Mouse (Mus musculus): ENCODE data around the gene Rxra. TPM values are rescaled to one million over a fixed set of nuclear protein-coding genes. Genes with fewer than 3 reads are reported as not detected.

Rxra gene
- total RNA-seq, 2 experiments from 2014 or later = 41.5 to 45.9 TPM

DNA sequence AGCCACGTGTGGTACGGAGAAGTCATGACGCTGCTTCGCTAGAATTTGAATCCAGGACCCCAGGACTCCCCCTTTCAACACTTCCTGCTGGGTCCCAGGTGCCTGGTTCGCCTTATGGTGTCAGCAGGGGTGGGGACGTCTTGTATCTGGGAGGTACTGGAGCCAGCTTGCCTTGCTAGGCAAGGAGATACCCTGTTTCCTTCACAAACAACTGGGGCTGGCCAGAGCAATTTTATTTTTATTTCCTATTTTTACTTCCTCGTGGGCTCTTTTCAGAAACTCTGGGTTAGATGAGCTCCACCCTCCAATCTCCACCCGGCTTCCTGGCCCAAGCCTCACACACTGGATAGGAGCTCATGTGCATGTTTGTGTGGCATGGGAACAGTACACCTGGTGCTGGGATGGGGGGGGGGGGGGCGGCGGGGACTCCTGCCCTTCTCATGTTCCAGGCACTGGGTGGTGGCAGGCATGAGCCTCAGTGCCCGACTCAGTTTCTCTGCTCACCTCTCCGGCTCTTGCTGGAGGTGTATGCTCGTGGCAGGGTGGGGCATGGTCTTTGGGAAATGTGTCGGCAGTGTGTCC lies 15.0 kb downstream of the Rxra start:
- no peak for DNase-seq (ENCODE audit: low spot score)
- intact Hi-C loops (cut with DNase I) = loop anchor here (5.0 kb wide), 2 partner anchors 41 to 56 kb away; no protein-coding TSS in a partner anchor

DNA sequence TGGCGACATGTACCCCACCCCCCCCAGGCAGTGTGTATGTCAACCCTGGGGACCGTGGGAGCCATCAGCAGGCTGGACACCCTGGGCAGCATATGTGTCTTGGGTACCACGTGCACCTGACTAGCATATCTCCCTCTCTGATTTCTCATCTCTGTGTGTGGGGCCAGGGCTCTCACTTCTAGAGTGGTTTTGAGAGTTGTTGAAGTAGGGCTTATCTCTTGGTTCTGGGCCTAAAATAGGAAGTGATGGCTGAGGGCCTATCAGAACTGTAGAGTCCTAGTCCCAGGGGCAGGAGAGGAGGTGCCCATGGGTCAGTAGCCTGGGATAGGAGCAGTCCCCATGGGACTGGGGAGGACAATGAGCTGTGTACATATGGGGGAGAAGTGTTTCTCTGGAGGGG lies 16.4 kb downstream of the Rxra start:
- intact Hi-C loops (cut with DNase I) = loop anchor here (5.0 kb wide), 2 partner anchors 40 to 55 kb away; no protein-coding TSS in a partner anchor
- no peak for DNase-seq (ENCODE audit: low spot score)

DNA sequence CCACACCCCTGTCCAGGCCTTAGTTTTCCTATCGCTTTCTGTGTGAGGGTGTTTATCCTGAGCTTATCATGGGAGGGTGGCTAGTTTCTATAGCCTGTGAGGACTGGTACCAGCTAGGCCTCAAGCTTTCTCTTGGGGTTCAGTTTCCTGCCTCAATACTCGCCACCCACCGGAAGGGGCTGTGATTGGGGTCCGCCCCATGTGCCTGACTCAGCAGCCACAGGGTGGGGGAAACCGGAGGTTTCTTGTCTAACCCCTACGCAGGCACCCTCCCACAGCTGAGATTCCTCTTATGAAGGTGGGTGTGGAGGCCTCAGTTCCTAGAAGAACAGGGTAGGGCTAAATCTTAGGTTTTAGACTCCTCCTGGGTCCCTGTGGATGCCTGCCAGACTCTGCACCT lies 17.4 kb downstream of the Rxra start:
- no peak for DNase-seq (ENCODE audit: low spot score)
- intact Hi-C loops (cut with DNase I) = loop anchor here (5.0 kb wide), 2 partner anchors 39 to 54 kb away; no protein-coding TSS in a partner anchor

DNA sequence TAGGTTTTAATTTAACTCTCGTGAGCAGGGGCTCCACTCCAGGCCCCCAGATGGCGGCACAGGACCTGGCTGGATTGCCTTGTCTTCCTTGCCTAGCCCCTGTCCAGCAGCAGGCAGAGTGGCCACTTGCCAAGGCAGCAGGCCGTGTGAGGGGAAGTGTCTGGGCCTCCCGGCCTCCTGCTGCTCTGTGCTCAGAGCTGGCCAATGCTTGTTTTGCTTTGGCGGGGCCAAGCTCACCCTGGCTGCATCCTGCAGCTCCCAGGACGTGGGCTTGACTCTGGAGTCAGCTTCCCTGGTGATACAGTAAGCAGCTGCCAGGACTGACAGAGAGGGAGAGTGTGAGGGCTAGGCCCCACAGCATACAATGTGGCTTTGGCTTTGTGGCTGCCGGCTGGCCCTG lies 23.3 kb downstream of the Rxra start:
- peak; percentile 89 for DNase-seq (ENCODE audit: low spot score)
- intact Hi-C loops (cut with DNase I) = loop anchor here (2.0 kb wide), 1 partner anchor 65 kb away; no protein-coding TSS in a partner anchor

DNA sequence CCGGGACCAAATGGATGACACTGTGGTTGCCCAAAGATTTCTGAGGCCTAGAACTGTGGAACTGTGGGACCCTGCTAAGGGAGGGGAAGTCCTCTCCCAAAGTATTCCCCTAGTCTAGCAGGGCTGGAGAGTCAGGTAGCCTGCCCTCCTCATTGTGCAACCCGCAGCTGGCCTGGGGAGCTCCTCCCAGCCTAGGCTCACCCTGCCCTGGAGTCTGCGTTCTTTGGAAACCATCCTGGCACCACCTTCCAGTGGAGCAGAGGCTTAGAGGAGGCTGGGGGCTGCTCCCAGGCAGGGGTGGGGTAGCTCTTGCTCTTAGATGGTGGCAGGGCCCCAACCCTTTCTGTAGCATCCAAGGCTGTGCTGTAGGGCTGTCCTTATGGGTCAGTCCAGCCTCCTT lies 26.0 kb downstream of the Rxra start:
- intact Hi-C loops (cut with DNase I) = no loop called here

DNA sequence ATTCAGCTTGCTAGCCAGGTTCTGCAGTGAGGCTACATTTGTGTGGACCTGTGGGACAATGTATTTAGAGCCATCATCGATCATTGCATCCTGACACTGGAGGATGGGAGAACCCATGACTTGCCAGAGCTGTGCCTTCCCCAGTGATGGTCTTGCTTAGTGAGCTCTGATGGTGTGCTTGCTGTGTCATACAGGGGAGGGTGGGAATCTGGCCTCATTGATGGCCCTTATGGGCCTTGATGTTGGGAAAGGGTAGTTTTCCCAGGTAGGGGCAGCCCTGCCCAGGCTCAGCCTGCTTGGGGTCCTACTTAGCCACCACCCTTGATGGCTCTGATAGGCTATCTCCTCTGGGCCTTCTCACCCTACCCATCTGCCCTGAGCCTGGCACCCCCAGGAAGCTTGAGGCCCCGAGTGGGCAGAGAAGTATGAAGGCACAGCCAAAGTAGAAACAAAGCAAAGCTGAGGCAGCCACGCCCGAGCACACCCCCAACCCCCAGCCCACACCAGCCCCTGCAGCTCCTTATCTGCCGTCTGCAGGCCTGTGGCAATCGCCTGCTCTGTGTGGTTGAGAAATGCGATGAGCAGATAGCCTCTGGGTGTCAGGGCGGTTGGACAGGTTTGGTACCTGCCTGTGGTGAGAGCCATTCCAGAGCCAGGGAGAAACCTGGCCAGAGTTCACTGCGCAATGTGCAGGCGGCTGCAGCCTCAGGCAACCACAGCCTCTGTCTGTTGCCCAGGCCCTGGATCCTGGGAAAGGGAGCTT lies 26.8 kb downstream of the Rxra start:
- DNase-seq (ENCODE audit: low spot score) = no peak
- intact Hi-C loops (cut with DNase I) = no loop called here

More for the DNA sequence above, 26.0 kb downstream of the Rxra start:
- no peak for DNase-seq (ENCODE audit: low spot score)

DNA sequence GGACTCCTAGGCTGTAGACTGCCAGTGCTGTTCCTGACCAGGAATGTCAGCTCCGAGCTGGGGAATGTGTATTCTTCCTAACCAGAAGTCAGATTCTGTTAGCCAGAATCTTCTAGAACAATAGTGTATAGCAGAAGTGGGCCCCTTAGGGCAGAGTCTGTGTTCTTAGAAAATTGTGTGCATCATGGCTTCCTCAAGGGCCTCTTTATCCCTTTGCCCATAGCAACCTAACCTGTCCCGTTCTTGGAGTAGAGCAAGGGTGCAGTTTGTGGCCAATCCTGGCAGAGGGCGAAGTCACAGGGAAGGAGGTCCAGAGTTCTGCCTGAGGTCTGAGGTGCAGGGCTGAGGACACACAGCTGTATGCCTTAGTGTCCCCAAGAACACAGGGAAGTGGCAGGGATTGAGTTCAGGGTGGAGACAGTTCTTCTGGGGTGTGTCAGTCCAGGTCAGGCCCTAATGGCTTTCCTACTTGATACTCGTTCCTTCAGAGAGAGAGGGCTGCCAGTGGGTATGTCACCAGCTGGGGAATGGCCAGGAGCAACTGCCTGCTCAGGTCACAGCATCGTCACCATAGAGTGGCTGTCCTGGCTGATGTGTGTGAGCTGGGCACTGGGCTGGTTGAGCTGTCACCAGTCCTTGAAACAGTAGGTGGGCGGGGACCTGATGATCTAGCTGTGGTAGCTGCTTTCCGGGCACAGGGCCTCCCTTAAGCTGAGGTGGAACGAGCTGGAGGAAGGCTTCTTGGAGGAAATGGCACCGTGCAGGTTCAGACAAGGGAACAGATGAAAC lies 27.8 kb downstream of the Rxra start:
- DNase-seq (ENCODE audit: low spot score) = no peak
- intact Hi-C loops (cut with DNase I) = no loop called here

DNA sequence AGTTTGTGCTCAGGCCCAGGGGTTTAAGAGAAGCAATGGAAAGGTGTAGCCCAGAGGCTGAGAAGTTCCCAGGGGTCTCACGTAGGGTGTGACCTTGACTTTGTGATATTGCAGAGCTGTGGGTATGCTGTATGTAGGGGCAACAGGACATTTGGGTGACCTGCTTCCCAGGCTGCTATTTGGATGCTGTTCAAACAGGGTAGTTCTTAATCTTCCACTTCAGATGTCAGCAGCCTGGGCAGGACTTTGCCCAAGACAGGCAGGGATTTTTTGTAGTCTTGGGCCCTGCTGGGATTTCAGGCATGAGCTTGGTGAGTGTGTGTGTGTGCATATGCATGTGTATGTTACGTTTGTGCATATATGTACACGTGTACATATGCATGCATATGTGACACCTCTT lies 28.4 kb downstream of the Rxra start:
- intact Hi-C loops (cut with DNase I) = no loop called here
- DNase-seq (ENCODE audit: low spot score) = no peak

DNA sequence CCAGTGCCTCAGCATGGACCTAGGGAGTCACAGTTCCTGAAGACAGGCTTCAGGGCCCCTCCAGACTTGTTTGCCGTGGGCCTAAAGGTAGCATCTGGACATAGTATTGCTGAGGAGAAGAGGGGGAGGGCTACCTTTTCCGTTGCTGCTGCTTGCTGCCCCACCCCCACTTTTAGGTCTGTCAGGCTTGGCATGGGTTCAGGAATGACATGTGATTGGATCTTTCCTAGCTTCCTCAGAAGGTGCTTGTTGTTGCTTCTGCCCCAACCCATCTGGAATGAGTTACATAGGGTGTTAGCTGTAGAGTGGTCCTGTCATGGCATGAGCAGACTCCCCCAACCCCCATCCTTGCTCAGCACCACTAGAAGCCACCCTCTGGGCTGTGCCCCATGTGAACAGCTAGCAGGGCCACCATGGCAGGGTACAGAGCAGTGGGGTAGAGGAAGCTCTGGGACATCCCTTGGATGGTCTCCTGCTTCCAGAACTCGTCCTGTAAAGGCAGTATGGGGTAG lies 34.7 kb downstream of the Rxra start:
- intact Hi-C loops (cut with DNase I) = no loop called here
- no peak for DNase-seq (ENCODE audit: low spot score)

DNA sequence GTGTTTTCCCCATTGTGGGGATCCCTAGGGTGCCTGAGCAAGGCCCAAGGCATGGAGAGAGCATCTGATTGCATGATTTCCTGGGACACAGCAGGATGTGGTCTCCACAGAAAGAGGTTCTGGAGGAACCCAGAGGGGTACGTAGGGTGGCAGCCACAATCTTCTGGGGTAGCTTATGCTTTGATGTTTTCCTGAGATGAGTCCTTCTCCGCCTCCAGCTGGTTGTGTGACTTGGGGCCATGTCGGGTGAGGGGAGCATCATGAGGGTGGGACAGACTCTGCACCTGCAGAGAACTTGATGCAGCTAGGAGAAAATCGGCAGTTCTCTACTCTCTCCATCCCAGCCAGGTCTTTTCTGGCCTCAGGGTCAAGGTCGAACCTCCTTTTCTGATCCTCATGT lies 36.4 kb downstream of the Rxra start:
- DNase-seq (ENCODE audit: low spot score) = no peak
- intact Hi-C loops (cut with DNase I) = no loop called here

DNA sequence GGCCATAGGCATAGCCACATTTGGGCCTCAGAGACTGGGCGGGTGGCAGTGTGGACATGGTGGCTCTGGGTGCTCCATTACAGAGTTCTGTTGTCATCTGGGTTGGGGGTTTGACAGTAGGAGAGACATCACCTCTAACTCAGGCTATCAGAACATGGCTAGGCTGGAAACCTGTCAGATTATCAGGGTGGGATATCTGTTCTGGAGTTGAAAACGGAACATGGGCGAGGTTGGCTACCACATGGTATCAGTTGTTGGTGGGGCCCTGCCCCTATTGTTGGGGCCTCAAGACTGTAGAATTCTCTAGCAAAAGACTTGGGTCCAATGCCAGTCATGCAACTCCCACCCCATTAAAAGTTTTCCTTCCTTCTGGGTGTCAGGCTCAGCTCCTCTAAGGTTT lies 37.1 kb downstream of the Rxra start:
- no peak for DNase-seq (ENCODE audit: low spot score)
- intact Hi-C loops (cut with DNase I) = no loop called here

DNA sequence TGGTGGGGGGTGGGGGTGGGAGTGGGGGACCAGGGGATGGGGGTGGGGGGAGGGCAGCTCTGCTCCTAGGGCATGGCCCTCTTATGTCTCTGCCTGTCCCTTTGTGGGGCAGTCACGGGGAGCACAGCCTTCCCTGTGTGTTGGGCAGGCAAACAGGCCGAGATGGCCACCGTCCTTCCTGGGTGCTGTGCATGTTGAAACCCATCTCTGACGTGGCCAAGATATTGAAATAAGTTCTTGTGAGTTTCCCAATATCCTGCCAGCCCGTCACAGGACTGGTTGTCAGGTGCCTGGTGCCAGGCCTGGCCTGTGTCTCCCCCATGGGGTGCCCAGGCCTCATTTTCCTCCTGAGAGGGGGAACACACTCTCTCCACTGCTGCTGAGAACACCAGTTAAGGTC lies 37.9 kb downstream of the Rxra start:
- intact Hi-C loops (cut with DNase I) = no loop called here
- DNase-seq (ENCODE audit: low spot score) = no peak

DNA sequence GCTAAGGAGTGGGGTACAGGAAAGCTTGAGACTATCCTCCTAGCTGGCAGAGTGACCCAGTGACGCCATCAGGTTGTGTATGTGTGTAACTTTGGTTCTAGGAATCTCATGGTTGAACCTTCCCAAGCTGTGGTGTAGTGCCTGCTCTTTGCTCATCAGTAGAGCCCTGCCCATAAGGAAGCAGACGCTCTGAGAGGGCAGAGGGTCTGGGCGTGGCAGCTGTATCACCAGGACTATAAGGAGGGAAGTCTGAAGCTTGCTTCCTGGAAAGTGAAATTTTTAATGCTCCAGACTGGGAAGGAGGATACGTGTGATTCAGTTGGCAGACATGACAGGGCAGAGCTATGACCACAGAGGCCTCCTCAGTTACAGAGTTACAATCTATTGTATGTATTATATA lies 39.0 kb downstream of the Rxra start:
- intact Hi-C loops (cut with DNase I) = no loop called here

DNA sequence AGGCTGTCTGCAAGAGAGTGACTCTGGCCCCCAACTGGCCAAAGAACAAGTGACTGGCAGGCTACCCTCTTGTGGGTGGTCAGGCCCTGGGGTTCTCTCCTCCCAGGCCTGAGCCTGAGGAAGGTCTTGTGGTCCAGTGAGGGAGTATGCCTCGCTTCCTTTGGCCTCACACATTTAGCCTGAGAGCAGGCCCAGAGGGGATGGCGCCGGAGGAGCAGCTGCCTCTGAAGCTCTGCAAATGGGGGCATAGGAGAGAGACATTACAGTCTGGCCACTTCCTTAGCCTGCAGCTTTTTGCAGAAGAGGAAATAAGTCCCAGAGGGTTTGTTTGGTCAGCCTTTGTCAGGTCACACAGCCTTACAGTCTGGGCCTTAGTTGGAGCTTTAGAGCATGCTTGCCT lies 40.1 kb downstream of the Rxra start:
- intact Hi-C loops (cut with DNase I) = no loop called here

More for the DNA sequence above, 39.0 kb downstream of the Rxra start:
- DNase-seq (ENCODE audit: low spot score) = no peak

DNA sequence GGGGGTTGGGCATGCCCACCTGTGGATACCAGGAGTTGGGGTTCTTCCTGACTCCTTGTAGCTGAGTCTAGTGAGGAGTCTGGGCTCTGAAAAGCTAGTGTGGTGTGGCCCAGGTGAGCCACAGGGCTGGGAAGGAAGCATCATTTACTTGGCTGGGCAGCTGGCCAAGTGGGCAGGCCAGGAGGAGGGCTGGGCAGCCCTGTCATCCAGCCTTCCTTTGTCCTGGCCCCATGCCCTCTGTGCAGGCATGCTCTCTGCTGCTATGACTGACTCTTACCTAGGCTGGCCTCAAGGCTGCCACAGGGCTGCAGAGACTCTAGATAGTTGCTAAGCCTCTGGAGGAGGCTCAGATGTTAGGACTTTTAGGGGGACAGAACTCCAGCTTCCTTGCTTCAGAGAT lies 42.0 kb downstream of the Rxra start:
- no peak for DNase-seq (ENCODE audit: low spot score)
- intact Hi-C loops (cut with DNase I) = no loop called here

More for the DNA sequence above, 40.1 kb downstream of the Rxra start:
- no peak for DNase-seq (ENCODE audit: low spot score)

DNA sequence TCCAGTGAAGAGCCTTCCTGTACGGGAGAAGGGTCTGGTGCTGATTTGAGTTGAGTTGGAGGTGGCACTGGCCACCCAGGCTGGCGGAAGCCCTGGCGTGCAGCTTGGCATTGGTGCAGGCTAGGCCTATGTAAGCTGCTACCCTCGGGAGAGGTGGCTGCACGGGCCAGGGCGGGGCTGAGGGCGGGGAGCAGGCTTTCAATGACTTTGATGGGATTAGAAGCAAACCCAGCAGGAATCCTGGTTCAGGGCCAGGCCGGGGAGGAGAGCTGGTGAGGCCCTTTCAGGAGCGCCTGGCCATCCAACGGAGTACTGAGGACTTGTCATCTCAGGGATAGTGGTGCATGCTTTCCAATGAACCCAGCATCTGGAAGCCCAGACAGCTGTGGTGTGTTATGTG lies 43.4 kb downstream of the Rxra start:
- no peak for DNase-seq (ENCODE audit: low spot score)
- intact Hi-C loops (cut with DNase I) = no loop called here

DNA sequence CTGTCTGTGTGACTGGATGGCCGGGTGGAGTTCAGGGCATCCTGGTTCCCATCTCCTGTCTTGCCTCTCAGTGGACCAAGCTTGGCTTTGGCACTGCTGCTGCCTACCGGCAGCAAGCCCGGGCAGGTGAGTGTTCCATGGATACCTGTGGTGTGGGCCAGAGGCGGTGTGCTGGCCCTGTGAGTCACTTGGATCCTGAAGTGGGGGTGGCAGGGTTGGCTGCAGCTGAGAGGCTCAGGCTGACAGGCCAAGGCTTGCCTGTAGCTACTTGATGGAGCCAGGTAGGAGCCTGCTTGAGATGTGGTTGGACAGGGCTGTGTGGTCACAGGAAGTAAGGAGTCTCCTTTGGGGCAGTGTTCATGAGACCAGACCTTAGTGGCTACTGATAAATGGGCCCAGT lies 45.4 kb downstream of the Rxra start:
- intact Hi-C loops (cut with DNase I) = no loop called here
- no peak for DNase-seq (ENCODE audit: low spot score)

DNA sequence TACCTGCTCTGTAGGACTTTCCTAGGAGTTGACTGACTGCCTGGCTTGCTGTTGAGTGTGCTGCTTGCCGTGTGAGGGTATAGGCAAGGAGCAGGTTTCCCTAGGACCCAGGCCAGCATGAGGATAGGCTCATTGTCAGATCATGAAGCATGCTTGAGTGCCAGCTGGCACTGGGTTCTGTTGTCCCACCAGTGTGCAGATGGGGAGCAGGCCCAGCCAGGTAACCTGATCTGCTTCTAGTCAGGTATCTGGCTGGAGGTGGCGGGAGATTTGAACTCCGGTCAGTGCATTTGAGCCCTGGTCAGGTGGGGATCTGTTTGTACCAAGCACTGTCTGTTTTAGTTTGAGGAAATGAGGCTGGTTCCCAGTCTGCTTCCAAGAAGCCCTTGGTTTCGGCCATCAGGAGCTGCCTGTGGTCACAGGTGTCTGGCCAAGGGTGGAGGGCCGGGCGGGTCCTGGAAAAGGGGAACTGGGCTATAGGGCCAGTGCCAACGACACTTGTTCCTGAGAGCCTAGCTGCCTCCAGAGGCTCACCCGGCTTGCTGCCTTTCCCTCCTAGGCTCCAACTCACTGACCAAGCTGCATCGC lies 48.6 kb downstream of the Rxra start:
- intact Hi-C loops (cut with DNase I) = no loop called here
- DNase-seq (ENCODE audit: low spot score) = no peak

DNA sequence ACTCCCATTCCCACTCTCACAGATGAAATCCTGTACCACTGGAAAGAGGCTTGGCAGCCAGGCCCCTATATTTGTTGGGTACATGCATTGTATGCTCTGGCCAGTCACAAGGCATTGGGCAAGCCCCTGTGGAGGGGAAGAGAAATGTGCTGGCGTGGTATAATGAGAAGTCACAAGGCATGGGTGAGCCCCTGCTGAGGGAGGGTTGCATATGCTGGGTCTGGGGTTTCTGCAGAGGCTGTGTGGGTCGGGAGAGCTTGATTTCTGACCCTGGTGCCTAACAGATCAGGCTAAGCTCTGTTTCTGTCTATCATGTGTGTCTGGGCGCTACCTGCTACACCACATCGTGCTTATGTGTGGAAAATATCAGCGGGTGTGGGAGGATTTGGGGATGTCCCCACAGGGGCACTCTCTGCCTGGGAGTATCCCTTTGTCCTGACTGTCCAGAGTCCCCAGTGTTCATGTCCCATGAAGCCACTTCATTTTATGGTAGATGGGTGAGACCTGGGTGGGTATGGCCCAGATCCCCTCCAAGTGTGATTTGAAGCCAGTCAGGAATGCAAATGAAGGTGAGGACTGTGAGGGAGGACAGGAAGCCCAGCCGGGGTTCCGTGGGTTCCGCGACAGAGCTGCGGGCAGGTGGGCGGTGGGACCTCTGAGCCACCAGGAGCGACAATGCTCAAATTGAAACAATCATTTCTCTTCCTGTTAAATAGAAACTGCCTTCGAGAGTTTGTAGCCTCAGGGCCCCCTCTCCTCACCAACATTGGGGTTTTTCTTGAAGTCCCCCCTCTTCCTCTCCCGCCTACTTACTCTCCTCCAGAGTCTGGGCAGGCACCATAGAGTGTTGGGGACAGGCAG lies 52.0 kb downstream of the Rxra start:
- DNase-seq (ENCODE audit: low spot score) = no peak
- intact Hi-C loops (cut with DNase I) = no loop called here

All from heart, postnatal 25 days (tissue).